ENCODE assay signal across 8 mouse cellular contexts in genomic region chr13:22021581-22021980, GRCm38 (mm10). TPM values are rescaled to one million over a fixed set of nuclear protein-coding genes. Genes with fewer than 3 reads are reported as not detected.
A peak's percentile ranks its signal among the peaks of the same experiment; 100 is the strongest.
DNase-seq lines count a peak whose midpoint lies in the region; ATAC-seq and TF ChIP-seq lines count a peak whose summit lies in the region.

No protein-coding gene starts in this region.

- no peaks in the 10 kb centered on the region; the same call in 1 of the 2 replicates for H3K27me3 ChIP-seq in lung, embryonic 16.5 days (ENCODE audit: control insufficient read depth, insufficient read depth, low read depth, low read length)
- H3K27me3 ChIP-seq in hindbrain, embryonic 16.5 days (replicated peaks; ENCODE audit: control insufficient read depth, insufficient read depth, low read length): peaks cover 23% of the 10 kb centered on the region
- H3K27me3 ChIP-seq in midbrain, postnatal 0 days (ENCODE audit: insufficient read depth, low read length): peaks cover 23% of the 10 kb centered on the region

- no peak for TF ChIP-seq CTCF in midbrain, postnatal 0 days (IDR thresholded peaks at IDR 0.05)

- H3K4me2 ChIP-seq in lung, embryonic 16.5 days (ENCODE audit: low read depth, low read length): peak overlapping the region; percentile 87
- H3K4me2 ChIP-seq in hindbrain, embryonic 16.5 days (ENCODE audit: low read length): peak overlapping the region; percentile 61
- peak overlapping the region; percentile 48 for H3K4me2 ChIP-seq in midbrain, postnatal 0 days (ENCODE audit: low read depth, low read length, poor library complexity, severe bottlenecking)

- no peak; the same call in 1 of the 2 replicates for ATAC-seq in lung, embryonic 16.5 days (ENCODE audit: low read depth)
- no peak for ATAC-seq in hindbrain, embryonic 16.5 days
- no peak for ATAC-seq in midbrain, postnatal 0 days (ENCODE audit: low FRiP score)

- intact Hi-C loops in left cerebral cortex, postnatal 25 days (cut with DNase I): loop anchor here (10.0 kb wide), 2 partner anchors 167 to 857 kb away; no protein-coding TSS in a partner anchor

- H3K36me3 ChIP-seq in lung, embryonic 16.5 days (ENCODE audit: control insufficient read depth, insufficient read depth, low read length): no peaks in the 10 kb centered on the region
- H3K36me3 ChIP-seq in hindbrain, embryonic 16.5 days (ENCODE audit: control insufficient read depth, insufficient read depth, low read length): no peaks in the 10 kb centered on the region
- no peaks in the 10 kb centered on the region for H3K36me3 ChIP-seq in midbrain, postnatal 0 days (ENCODE audit: insufficient read depth, low read length)

- H3K9ac ChIP-seq in lung, embryonic 16.5 days (ENCODE audit: low read length): peak overlapping the region; percentile 65
- H3K9ac ChIP-seq in hindbrain, embryonic 16.5 days (ENCODE audit: low read depth, low read length): no peak overlapping the region
- no peak overlapping the region for H3K9ac ChIP-seq in midbrain, postnatal 0 days (replicated peaks; ENCODE audit: low read length, poor library complexity, severe bottlenecking)

- under 1% methylated on average over 11 of the region's 11 CpGs for WGBS in lung, embryonic 16.5 days
- under 1% methylated on average over 11 of the region's 11 CpGs for WGBS in hindbrain, embryonic 16.5 days
- under 1% methylated on average over 11 of the region's 11 CpGs for WGBS in midbrain, postnatal 0 days

- H3K27ac ChIP-seq in lung, embryonic 16.5 days (ENCODE audit: low read length): peak overlapping the region; percentile 49
- H3K27ac ChIP-seq in hindbrain, embryonic 16.5 days (ENCODE audit: low read depth, low read length): no peak overlapping the region
- no peak overlapping the region for H3K27ac ChIP-seq in midbrain, postnatal 0 days (ENCODE audit: low read depth, low read length)

- no peaks in the 10 kb centered on the region for H3K9me3 ChIP-seq in lung, embryonic 16.5 days (ENCODE audit: control insufficient read depth, low read length)
- no peaks in the 10 kb centered on the region for H3K9me3 ChIP-seq in hindbrain, embryonic 16.5 days (ENCODE audit: control insufficient read depth, low read length)
- H3K9me3 ChIP-seq in midbrain, postnatal 0 days (ENCODE audit: low read length): no peaks in the 10 kb centered on the region

- H3K4me1 ChIP-seq in lung, embryonic 16.5 days (replicated peaks; ENCODE audit: control insufficient read depth, insufficient read depth, low read length): peaks cover 8% of the 10 kb centered on the region; the same call in 1 of the 2 replicates
- peaks cover 3% of the 10 kb centered on the region for H3K4me1 ChIP-seq in hindbrain, embryonic 16.5 days (ENCODE audit: control insufficient read depth, insufficient read depth, low read depth, low read length)
- no peaks in the 10 kb centered on the region for H3K4me1 ChIP-seq in midbrain, postnatal 0 days (ENCODE audit: insufficient read depth, low read length)

- H3K4me3 ChIP-seq in lung, embryonic 16.5 days (ENCODE audit: low read length): peak overlapping the region; percentile 46
- H3K4me3 ChIP-seq in hindbrain, embryonic 16.5 days (ENCODE audit: low read length): peak overlapping the region; percentile 36
- H3K4me3 ChIP-seq in midbrain, postnatal 0 days (ENCODE audit: low read depth, low read length): peak overlapping the region; percentile 32

- no peak for DNase-seq in lung, postnatal 10 days
- DNase-seq in embryo, embryonic 9.5 days (ENCODE audit: extremely low spot score): peak; percentile 63
- no peak for DNase-seq in midbrain, postnatal 0 days (ENCODE audit: low spot score)
- no peak for DNase-seq in cerebellum, postnatal 10 days
- no peak for DNase-seq in adrenal gland, adult 18-20 months (ENCODE audit: low spot score in 2 of 2)
- DNase-seq in left cerebral cortex, postnatal 25 days (ENCODE audit: low spot score in 2 of 2): no peak

RNA-seq across cellular contexts. Expression of gene Prss16, which starts 12.0 kb away (rescaled TPM):
- 10.0 and 26.0 TPM in 2 replicates for polyA plus RNA-seq in lung, embryonic 16.5 days (2015; fragmentation: Nextera tagmentation; extraction: Ambion mirVana)
- not detected in 2 replicates for polyA plus RNA-seq in hindbrain, embryonic 16.5 days (2015; fragmentation: Nextera tagmentation; extraction: Ambion mirVana)
- total RNA-seq in midbrain, postnatal 0 days (2014; rRNA removed): 0.09 and 1.6 TPM in 2 replicates
- not detected in 2 replicates for polyA plus RNA-seq in midbrain, postnatal 0 days (2015; fragmentation: Nextera tagmentation; extraction: Ambion mirVana)
- total RNA-seq in adrenal gland, adult 18-20 months (2021): under 1 TPM in 1 of 2 experiments, not detected in 1; 0.96 TPM
- total RNA-seq in left cerebral cortex, postnatal 25 days (2021): under 1 TPM; 0.25 to 0.39 TPM

RNA-seq across cellular contexts. Expression of gene Hist1h2ah, which starts 13.8 kb away (rescaled TPM):
- 2.3 and 15.3 TPM in 2 replicates for polyA plus RNA-seq in lung, embryonic 16.5 days (2015; fragmentation: Nextera tagmentation; extraction: Ambion mirVana)
- polyA plus RNA-seq in hindbrain, embryonic 16.5 days (2015; fragmentation: Nextera tagmentation; extraction: Ambion mirVana): not detected in 2 replicates
- 4.5 and 62.6 TPM in 2 replicates for total RNA-seq in midbrain, postnatal 0 days (2014; rRNA removed)
- 6.9 TPM in 1 of 2 replicates, not detected in the other for polyA plus RNA-seq in midbrain, postnatal 0 days (2015; fragmentation: Nextera tagmentation; extraction: Ambion mirVana)
- 10 to 100 TPM in 1 of 2 experiments, not detected in 1; 16.5 TPM for total RNA-seq in adrenal gland, adult 18-20 months (2021)
- 10 to 100 TPM; 28.7 to 29.1 TPM for total RNA-seq in left cerebral cortex, postnatal 25 days (2021)

RNA-seq across cellular contexts. Expression of gene Hist1h2bk, which starts 14.1 kb away (rescaled TPM):
- polyA plus RNA-seq in lung, embryonic 16.5 days (2015; fragmentation: Nextera tagmentation; extraction: Ambion mirVana): 6.6 and 7.3 TPM in 2 replicates
- polyA plus RNA-seq in hindbrain, embryonic 16.5 days (2015; fragmentation: Nextera tagmentation; extraction: Ambion mirVana): 0.70 and 0.87 TPM in 2 replicates
- total RNA-seq in midbrain, postnatal 0 days (2014; rRNA removed): 112 and 321 TPM in 2 replicates
- not detected in 2 replicates for polyA plus RNA-seq in midbrain, postnatal 0 days (2015; fragmentation: Nextera tagmentation; extraction: Ambion mirVana)
- total RNA-seq in adrenal gland, adult 18-20 months (2021): 10 to 100 TPM; 18.0 to 23.9 TPM
- total RNA-seq in left cerebral cortex, postnatal 25 days (2021): 10 to 100 TPM; 10.0 to 11.6 TPM

RNA-seq across cellular contexts. Expression of gene Hist1h4i, which starts 19.6 kb away (rescaled TPM):
- polyA plus RNA-seq in lung, embryonic 16.5 days (2015; fragmentation: Nextera tagmentation; extraction: Ambion mirVana): 23.6 and 24.3 TPM in 2 replicates
- polyA plus RNA-seq in hindbrain, embryonic 16.5 days (2015; fragmentation: Nextera tagmentation; extraction: Ambion mirVana): 6.5 and 6.7 TPM in 2 replicates
- total RNA-seq in midbrain, postnatal 0 days (2014; rRNA removed): 10.0 and 19.2 TPM in 2 replicates
- 2.2 and 2.5 TPM in 2 replicates for polyA plus RNA-seq in midbrain, postnatal 0 days (2015; fragmentation: Nextera tagmentation; extraction: Ambion mirVana)
- total RNA-seq in adrenal gland, adult 18-20 months (2021): 10 to 100 TPM; 40.1 to 68.2 TPM
- 10 to 100 TPM; 60.2 to 73.2 TPM for total RNA-seq in left cerebral cortex, postnatal 25 days (2021)

RNA-seq across cellular contexts. Expression of gene Hist1h2ag, which starts 21.2 kb away (rescaled TPM):
- 36.8 and 53.7 TPM in 2 replicates for polyA plus RNA-seq in lung, embryonic 16.5 days (2015; fragmentation: Nextera tagmentation; extraction: Ambion mirVana)
- 3.0 and 5.8 TPM in 2 replicates for polyA plus RNA-seq in hindbrain, embryonic 16.5 days (2015; fragmentation: Nextera tagmentation; extraction: Ambion mirVana)
- 84.2 and 252 TPM in 2 replicates for total RNA-seq in midbrain, postnatal 0 days (2014; rRNA removed)
- 2.5 TPM in 1 of 2 replicates, not detected in the other for polyA plus RNA-seq in midbrain, postnatal 0 days (2015; fragmentation: Nextera tagmentation; extraction: Ambion mirVana)
- 10 to 100 TPM; 11.9 to 12.2 TPM for total RNA-seq in adrenal gland, adult 18-20 months (2021)
- total RNA-seq in left cerebral cortex, postnatal 25 days (2021): 10 to 100 TPM in 1 of 2 experiments, 1 to 10 TPM in 1; 8.5 to 19.5 TPM
